Mouse (Mus musculus) retina, adult 2 months (tissue): ENCODE measurements around the gene Gm28553.
"Not testable (repeated sequence)": the region's sequence is repeated elsewhere in the genome, so short reads cannot be mapped to it uniquely, and the experiment has no call there.

Experiments used
- DNase-seq: peaks from one replicate; pipeline ENCODE4 v3.0.0-alpha.2; 2012; ENCODE audit warnings: low read depth, low spot score

The Gm28553 gene

DNA sequence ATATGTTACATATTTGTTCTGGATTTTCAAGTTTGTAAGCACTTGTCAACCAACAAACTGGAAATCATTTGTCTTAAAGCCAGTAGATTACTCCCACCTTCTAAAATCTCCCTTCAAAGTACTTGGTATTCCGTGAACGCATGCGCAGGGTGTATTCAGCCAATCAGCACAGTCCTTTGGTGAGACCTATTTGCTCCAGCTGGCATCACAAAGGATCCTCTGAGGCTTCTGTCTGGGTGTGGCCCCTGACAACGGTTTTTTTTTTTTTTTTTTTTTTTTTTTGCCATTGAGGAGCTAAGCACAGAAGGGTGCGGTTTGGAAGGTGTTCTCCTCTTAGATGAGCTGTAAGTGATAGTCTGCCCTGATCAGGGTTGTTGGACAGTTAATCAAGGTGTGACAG, at the start of gene Gm28553:
Gm28553 (plus strand) TSS at position 301 of the 400 bp plus-strand sequence.
- DNase-seq = not testable (repeated sequence)
